Mouse (Mus musculus) cerebellum, postnatal 25 days (tissue): ENCODE measurements around the gene Apoe.
A peak's percentile ranks its signal among the peaks of the same experiment; 100 is the strongest.

Source experiments
- DNase-seq, 2 experiments: peaks; one replicate each; pipeline ENCODE4 v3.0.0; 2021; ENCODE audit warnings: mixed read lengths in 2 of 2

Apoe gene

DNA sequence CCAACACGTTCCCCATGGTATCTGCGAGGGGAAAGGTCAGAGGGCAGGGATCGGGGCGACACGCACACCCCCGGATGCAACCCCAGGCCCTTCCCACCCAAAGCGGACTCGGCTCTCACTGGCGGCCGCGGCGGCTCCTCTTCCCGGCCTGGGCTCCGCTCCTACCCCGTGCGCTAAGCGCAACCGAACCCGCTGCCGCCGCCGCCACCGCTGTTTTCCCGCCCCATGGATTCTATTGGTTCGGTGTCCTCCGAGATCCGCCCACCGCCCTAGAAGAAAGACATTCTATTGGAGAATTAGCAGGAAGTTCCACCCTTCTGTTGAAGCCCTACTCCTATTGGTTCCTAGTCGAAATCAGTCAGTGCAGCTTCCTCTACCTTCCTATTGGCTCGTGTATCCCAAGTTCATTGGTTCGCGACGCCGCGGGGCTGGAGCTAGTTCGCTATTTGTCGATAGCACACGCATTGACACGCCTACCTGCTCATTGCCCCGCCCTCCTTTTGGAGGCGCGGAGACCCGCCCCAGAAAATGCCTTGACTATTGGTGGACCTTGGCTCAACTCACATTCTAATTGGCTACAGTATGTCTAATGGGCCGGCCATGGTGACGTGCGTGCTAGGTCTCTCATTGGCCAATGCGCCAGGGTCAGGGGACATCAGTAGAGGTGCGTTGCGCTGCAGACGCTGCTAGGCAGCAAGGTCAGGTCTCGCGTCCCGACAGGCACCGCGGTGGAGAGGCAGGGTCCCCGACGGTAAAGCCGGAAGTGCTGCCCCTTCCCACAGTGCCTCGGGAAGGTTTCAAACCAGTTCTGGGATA lies 16.5 kb upstream of the Apoe start, which contains the start of gene Tomm40:
Tomm40 (minus strand) TSS at position 200 of the 816 bp plus-strand sequence.
- peak; percentile 97 to 99 for DNase-seq

GRCm38 (mm10) chr7:19714836-19715235 lies 15.8 kb upstream of the Apoe start:
- DNase-seq: no peak

DNA sequence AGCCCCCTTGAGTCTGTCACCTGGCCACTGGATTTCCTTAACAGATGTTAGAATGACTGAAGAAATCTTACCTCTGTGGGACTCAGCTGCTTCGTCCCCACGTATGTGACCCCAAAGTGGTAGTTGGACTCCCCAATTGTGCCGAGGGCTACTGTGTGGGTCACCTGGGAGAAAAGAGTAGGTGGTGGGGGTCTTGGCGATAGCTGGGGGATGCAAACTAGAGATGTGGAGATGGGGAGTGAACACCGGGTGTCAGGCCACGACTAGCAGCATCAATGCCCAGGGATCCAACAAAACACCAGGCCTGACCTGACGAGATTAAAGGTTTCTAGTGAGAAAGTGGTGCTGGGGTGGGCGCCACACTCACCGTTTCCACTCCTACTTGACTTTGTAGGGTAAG lies 14.6 kb upstream of the Apoe start:
- DNase-seq: no peak

DNA sequence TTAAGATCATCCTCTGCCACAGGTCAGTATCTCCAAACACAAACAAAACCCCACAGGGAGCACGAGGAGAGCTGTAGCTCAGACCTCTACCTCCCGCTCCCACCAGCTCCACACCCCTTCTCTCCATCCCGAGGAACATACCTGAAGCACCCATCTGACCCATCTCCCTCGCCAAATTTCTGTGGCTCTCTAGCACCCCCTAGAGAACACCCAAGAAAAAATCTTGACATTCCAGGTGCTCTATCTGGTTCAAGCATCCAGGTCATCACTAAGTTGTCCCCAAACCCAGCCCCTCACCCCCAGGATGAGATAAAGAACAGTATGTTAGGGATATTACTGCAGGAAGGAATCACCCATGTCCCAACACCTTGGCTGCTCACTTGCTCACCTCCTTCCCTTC lies 14.2 kb upstream of the Apoe start:
- DNase-seq: peak; percentile 47 to 50

GRCm38 (mm10) chr7:19712414-19712813 lies 13.4 kb upstream of the Apoe start:
- no peak for DNase-seq

DNA sequence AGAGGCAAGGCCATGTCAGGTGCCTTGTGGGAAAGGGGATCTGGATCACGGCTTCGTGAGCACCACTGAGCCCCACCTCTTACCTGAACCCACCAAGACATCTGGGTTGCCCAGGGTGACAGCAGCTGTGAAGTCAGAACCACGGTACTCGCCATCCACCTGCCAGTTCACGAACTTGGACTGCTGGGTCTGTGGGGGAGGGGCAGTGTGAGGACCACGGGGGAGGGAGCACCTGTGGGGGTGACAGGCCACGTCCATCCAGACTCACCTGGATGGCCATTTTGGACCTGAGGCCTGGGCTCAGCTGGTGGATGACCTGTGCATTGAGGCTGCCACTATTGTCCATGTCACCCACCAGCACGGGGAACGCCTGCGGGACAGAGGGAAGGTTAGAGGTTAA lies 11.7 kb upstream of the Apoe start:
- no peak for DNase-seq

DNA sequence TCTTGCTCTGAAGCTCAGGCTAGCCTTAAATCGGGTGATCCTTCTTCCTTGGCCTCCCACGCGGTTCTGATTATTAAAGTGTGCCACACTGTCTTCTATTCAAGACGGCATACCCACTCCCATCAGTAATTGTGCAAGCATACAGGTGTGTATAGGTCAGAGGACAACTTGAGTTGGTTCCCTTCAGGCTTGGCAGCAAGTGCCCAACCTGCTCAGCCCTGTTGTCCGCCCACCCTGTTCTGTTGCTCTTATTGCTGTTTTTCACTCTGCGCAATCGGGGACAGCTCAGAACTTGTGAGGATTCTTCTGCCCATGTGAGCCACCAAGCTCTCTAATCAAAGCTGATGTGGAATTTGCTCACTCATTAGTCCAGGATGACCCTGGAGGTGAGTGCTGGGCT lies 6.3 kb upstream of the Apoe start:
- DNase-seq: no peak

DNA sequence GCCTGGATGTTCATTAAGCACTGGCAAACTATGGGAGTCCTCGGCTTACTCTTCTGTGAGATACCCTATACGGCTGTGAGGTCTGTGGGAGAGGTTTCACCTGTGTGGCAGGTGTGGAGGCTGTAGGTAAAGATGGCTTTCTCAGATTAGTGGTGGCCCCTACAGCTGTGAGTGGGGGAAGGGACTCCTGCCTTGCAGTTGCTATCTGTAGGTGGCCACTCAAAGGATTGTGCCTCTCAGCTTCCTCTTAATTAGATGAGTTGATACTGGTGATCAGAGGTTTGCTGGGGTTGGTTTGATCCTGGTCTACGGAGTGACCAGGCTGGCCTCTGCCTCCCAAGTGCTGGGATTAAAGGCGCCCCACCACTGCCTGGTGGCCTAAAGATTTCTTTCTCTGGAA lies 5.5 kb upstream of the Apoe start:
- DNase-seq: no peak

DNA sequence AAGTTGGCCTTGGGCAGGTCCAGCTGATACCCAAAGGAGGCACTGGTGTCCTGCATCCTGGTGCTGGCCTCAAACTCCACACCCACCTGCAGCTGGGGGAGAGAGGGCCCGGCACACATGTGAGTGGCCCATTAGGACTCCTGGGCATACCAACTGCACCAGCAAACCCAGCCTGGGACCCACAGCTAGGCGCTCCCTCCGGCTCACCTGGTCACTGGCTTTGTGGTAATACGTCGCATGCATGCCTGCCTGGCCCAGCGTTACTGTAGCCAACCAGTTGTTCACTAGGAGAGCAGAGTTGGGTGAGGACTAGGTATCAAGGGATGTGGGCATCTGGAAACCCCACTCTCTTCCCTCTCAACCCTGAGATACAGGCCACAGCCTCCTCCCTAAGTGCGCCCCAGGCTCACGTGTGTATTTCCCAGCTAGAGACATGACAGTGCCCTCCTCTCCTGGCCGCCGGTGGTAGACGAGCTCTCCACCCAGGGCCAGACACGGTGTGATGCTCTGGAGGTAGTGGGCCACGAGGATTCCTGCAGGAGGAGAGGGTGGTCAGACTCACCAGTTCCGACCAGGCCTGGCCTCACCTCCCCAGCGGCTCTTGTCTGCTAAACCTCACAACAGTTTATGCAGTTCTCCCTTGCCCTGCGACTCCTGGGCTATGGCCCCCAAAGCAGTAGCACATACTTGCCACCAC lies 4.0 kb upstream of the Apoe start:
- DNase-seq: no peak

GRCm38 (mm10) chr7:19701069-19701761 lies 2.2 kb upstream of the Apoe start:
- peak; percentile 41 to 68 for DNase-seq

- no peak for DNase-seq
Observed at GRCm38 (mm10) chr7:19700299-19701068, 1.5 kb upstream of the Apoe start.

DNA sequence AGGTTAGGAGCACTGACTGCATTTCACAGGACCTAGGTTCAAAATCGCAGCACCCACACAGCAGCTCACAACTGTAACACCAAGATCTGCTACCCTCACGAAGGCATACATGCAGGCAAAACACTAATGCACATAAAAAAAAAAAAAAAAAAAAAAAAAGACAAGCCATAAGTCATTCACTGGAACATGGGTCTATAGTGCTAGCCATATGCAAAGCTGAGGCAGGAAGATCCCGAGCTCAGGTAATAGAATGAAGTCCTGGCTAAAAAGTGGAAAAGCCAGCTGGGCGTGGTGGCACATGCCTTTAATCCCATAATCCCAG lies 800 bp upstream of the Apoe start:
- no peak for DNase-seq

DNA sequence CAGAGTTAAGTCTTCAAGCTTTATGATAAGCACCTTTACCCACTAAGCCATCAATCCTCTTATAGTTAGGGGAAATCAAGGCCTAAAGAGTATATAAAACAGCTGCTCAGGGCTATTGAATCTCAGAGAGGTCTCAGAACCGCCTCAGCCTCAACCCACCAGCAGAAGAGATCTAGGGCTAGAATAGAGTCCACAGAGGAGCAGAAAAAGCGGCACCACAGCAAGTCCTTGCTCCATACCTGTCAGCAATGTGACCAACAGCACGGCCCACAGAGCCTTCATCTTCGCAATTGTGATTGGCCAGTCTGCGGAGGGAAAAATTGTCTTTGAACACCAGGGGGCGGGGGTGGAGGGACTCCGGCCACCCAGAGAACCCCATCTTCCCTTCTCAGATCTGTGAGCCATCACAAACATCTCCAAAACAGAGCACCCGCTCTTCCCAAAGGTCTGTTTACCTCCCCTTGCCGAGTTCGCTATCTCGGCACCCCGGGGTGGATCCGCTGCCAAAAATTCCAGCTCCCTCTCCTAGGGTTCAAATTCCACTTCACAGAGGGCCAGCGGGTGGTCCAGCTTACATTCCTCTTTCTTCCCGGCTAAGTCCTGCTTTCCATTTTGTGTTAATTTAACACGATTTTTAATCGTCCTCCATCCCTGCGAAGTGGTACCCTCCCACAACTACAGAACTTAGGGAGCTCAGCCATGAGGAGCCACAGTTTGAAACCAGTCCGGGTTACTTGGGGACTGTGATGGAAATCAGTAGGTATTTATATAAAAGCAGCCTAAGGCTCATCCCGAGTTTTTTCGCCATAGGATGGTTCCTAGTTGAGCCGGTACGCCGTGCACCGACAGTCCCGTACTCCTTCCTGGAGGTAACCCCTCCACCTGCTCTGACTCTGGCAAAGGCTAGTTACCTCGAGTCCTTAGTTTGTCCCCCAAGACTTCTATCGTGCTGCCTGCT lies 760 bp downstream of the Apoe start:
- peak in 1 of 2 experiments; percentile 37 for DNase-seq

DNA sequence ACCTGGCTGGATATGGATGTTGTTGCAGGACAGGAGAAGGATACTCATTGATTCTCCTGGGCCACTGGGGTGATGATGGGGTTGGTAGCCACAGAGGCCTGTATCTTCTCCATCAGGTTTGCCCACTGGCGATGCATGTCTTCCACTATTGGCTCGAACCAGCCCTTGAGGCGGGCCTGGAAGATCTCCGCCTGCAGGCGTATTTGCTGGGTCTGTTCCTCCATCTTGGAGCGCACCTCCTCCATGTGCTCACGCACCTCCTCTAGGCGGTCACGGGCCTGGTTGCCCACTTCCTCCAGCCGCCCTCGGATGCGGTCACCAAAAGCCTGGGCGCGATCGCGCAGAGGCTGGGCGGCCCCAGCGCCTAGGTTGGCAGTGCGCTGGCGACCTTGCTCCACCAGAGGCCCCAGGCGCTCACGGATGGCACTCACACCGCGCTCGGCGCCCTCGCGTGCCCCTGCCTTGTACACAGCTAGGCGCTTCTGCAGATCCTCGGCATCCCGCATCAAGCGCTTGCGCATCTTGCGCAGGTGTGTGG lies 2.6 kb downstream of the Apoe start:
- DNase-seq: no peak

GRCm38 (mm10) chr7:19695881-19696280 lies 3.1 kb downstream of the Apoe start:
- no peak for DNase-seq

DNA sequence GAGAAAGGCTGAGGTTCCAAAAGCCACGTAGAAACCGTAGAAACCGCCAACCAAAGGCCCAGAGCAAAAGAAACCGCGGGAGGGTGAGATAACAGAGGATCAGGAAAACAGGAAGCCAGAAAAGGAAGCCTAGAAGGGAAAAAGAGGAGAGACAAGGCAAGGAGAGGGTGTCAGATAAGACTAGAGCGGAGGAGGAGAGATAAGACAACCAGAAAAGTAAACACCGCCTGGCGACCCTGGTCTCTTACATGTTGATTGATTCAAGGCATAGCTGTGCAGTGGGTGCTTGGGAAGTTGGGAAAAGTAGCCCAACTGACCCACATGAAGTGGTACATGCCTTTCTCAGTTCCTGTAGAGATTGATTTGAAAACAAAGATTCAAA lies 3.8 kb downstream of the Apoe start:
- DNase-seq: no peak

GRCm38 (mm10) chr7:19694336-19695212 lies 4.4 kb downstream of the Apoe start:
- no peak for DNase-seq

DNA sequence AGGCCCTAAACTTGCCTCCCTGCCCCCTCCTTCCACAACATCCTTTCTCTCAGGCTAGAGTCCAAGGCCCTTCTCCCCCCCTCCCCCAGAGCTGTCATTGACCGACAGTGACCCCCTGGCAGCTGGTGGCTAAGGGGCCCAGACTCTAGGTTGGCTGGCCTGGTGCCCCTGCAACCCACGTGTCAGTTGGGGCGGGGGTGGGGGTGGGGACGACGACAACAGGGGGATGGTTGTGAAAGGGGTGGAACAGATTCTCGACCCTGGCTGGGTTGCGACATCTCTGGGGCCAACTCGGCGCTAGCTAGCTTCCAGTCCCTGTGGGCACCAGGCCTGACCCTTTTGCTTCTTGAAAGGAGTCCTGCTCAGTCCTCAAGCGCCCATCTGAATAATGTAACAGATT lies 5.6 kb downstream of the Apoe start:
- DNase-seq: peak in 1 of 2 experiments; percentile 34

GRCm38 (mm10) chr7:19691873-19692865 lies 6.8 kb downstream of the Apoe start, which contains the start of gene Apoc1:
Apoc1 (minus strand) TSS chr7:19692660.
- DNase-seq: no peak
